Mouse (Mus musculus): ENCODE data around the gene Dock8.

Gene Dock8

GRCm38 (mm10) chr19:24999201-24999886, at the start of gene Dock8:
Gene Dock8 (plus strand): TSS chr19:24999534.
- peak; percentile 97 for DNase-seq

GRCm38 (mm10) chr19:24958531-24958930, 40.8 kb upstream of the Dock8 start:
- DNase-seq, result no peak

GRCm38 (mm10) chr19:24961172-24961962, 38.0 kb upstream of the Dock8 start, which contains the start of gene Cbwd1:
Gene Cbwd1 (minus strand): TSS chr19:24961610.
- peak; percentile 100 for DNase-seq

GRCm38 (mm10) chr19:24966203-24966602, 33.1 kb upstream of the Dock8 start:
- DNase-seq, result no peak

- DNase-seq, result no peak
Measured at GRCm38 (mm10) chr19:24966941-24967340, 32.4 kb upstream of the Dock8 start.

GRCm38 (mm10) chr19:24971307-24971706, 28.0 kb upstream of the Dock8 start:
- DNase-seq, result peak; percentile 90

GRCm38 (mm10) chr19:24972701-24973390, 26.5 kb upstream of the Dock8 start:
- DNase-seq, result no peak

- no peak for DNase-seq
Measured at GRCm38 (mm10) chr19:24977991-24978390, 21.3 kb upstream of the Dock8 start.

- peak; percentile 51 for DNase-seq
Measured at GRCm38 (mm10) chr19:24978852-24979842, 20.2 kb upstream of the Dock8 start.

GRCm38 (mm10) chr19:24981294-24981693, 18.0 kb upstream of the Dock8 start:
- peak; percentile 93 for DNase-seq

GRCm38 (mm10) chr19:24983050-24983449, 16.3 kb upstream of the Dock8 start:
- DNase-seq, result no peak

- peak; percentile 21 for DNase-seq
Measured at GRCm38 (mm10) chr19:24983857-24984498, 15.4 kb upstream of the Dock8 start.

GRCm38 (mm10) chr19:24985045-24985444, 14.3 kb upstream of the Dock8 start:
- peak; percentile 24 for DNase-seq

- DNase-seq, result peak; percentile 88
Measured at GRCm38 (mm10) chr19:24987355-24987754, 12.0 kb upstream of the Dock8 start.

- DNase-seq, result peak; percentile 94
Measured at GRCm38 (mm10) chr19:24988831-24989230, 10.5 kb upstream of the Dock8 start.

GRCm38 (mm10) chr19:24990138-24990822, 9.1 kb upstream of the Dock8 start:
- DNase-seq, result peak; percentile 95

- peak; percentile 82 for DNase-seq
Measured at GRCm38 (mm10) chr19:24993526-24993925, 5.8 kb upstream of the Dock8 start.

- peak; percentile 92 for DNase-seq
Measured at GRCm38 (mm10) chr19:24994900-24995299, 4.4 kb upstream of the Dock8 start.

- peak; percentile 93 for DNase-seq
Measured at GRCm38 (mm10) chr19:24996815-24997704, 2.3 kb upstream of the Dock8 start.

- DNase-seq, result peak; percentile 61
Measured at GRCm38 (mm10) chr19:24998561-24998960, 773 bp upstream of the Dock8 start.

Data from heart, adult 11 months (tissue).